Mouse (Mus musculus) testis, adult 2 months (tissue): ENCODE data around the gene Zfp456. TPM values are rescaled to one million over a fixed set of nuclear protein-coding genes. Genes with fewer than 3 reads are reported as not detected.
"Not testable (repeated sequence)": the region's sequence is repeated elsewhere in the genome, so short reads cannot be mapped to it uniquely, and the experiment has no call there.

Experiments
- H3K27ac ChIP-seq: fragments of 200-500 bp; 2 replicates; pipeline ENCODE4 v1.5.1; 2012; ENCODE audit warnings: low read depth, low read length; ENCODE audit not compliant: control insufficient read depth, insufficient read depth
- H3K27me3 ChIP-seq: fragments of 200-500 bp; 2 replicates; pipeline ENCODE4 v1.6.1; 2012; ENCODE audit warnings: mild to moderate bottlenecking, low read length, moderate library complexity; ENCODE audit not compliant: control insufficient read depth, insufficient read depth
- H3K36me3 ChIP-seq: fragments of 200-500 bp; 2 replicates; pipeline ENCODE4 v1.6.1; 2012; ENCODE audit warnings: mild to moderate bottlenecking, low read length; ENCODE audit not compliant: control insufficient read depth, insufficient read depth
- H3K4me1 ChIP-seq: fragments of 200-500 bp; 2 replicates; pipeline ENCODE4 v1.6.1; 2012; ENCODE audit warnings: low read length; ENCODE audit not compliant: control insufficient read depth, insufficient read depth
- H3K4me3 ChIP-seq: fragments of 200-500 bp; 2 replicates; pipeline ENCODE4 v1.5.1; 2012; ENCODE audit warnings: low read depth, mild to moderate bottlenecking, low read length, moderate library complexity, mixed read lengths; ENCODE audit not compliant: control insufficient read depth
- CTCF ChIP-seq: fragments of 200-500 bp; IDR thresholded peaks from 2 replicates; pipeline ENCODE4 v1.5.1; 2012; ENCODE audit warnings: low read depth, mild to moderate bottlenecking, inconsistent platforms, low read length, moderate library complexity; ENCODE audit not compliant: control insufficient read depth, insufficient read depth, insufficient replicate concordance
- POLR2A ChIP-seq: fragments of 200-500 bp; IDR thresholded peaks from 2 replicates; pipeline ENCODE4 v1.6.1; 2012; ENCODE audit warnings: low read depth, mild to moderate bottlenecking, inconsistent platforms, low read length, moderate library complexity; ENCODE audit not compliant: control insufficient read depth
- polyA plus RNA-seq: library from polyadenylated mRNA; depleted of rRNA; stranded (reverse); fragments of >200 nt; gene quantifications from 2 replicates; pipeline ENCODE4 v1.2.3, GENCODE M21; 2012; rRNA removed

The Zfp456 gene
- 0.06 and 0.09 TPM in 2 replicates for polyA plus RNA-seq

DNA sequence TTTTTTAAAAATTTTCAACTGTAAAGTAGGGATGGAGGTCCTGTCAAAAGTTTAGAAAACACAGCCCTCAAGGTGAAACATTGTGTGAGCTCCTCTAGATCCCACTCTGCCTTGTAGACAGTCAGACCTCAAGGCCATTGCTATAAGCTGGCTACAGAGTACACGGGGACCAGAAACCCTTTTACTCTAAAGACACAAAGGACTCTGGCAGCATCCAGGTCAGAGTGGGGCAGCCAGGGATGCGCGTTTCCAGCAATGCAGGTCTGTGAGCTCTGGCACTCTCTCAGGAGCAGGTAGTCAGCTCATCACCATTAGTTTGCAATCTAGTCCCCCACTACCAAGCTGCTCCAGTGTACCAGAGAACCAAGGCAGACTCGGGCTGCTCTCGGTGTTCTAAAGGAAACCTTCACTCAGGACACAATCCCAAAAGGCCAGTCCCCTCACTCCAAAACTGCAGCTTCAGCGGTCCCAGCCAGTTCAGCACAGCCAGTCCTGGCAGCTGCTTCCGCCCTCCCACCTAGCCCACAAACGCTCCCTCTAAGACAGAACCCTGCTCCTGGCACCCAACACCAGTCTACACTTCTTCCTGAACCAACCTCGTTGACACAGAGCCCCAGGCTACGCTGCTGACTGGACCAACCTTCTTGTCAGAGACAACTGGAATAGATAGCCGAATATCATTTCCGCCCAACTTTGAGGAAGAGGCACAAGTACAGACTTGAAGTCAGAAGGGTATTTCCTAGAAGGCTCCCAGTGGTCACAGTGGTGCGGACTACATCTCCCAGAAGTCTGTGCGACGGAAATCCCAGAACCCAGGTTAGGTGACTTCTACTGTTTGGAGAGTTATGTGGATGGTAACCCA is at the start of gene Zfp456, which contains the start of gene Gm28041:
Zfp456 (minus strand) TSS at position 761 of the 862 bp plus-strand sequence.
Gm28041 (minus strand) TSS at position 684 of the 862 bp plus-strand sequence.
- H3K27ac ChIP-seq, result not testable (repeated sequence)

DNA sequence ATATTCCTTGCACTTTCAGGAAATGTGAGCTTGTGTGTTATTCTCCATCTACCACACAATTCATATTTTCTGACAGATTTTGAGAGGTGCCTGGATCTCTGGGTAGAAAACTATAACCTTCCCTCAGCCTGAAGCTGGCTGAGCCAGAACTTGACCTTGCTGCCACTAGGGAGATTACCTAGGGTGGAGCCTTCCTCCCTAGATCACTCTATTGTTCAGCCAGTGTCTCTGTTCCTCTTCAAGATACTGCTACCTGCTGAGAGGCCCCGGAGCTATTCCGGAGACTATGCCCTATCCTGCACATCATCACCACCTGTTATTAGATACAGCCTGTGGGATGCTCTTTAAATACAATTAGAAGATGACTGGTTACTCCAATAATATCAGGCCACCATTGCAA is 46.9 kb upstream of the Zfp456 start:
- not testable (repeated sequence) for H3K27ac ChIP-seq, H3K36me3 ChIP-seq, H3K4me3 ChIP-seq, H3K4me1 ChIP-seq, H3K27me3 ChIP-seq

More for the DNA sequence above, at the start of gene Zfp456, which contains the start of gene Gm28041:
- not testable (repeated sequence) for H3K4me1 ChIP-seq, H3K27me3 ChIP-seq, H3K36me3 ChIP-seq
- peak within 1 kb of the TSS; percentile 85 for H3K4me3 ChIP-seq

DNA sequence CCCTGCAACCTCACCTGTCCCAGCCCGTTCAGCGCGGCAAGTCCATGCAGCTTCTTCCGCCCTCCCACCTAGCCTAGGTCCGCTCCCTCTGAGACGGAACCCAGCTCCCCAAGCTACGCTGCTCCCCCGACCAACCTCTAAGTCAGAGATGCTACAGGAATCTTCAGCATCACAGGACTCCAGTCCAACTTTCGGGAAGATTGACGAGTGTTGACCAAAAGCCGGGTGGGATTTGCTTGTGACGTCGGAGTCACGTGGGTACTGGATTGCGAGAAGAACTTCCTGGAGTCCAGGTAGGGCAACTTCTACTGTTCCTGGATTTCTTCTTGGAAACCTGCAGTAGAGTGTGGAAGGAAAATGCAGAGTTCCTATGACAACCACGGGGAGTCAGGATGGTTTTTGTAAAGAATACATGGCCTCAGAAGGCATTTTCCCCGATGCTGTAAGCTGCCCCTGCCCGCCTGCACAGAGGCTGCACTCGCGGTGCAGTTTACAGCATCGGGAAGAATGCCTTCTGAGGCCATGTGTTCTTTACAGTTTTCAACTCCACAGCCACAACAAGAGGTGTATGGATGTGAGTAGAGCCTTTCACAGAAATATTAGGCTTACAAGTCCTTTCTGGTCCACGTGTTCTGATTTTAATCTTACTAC is 45.7 kb upstream of the Zfp456 start, which contains the start of gene Zfp459:
Zfp459 (minus strand) TSS at position 212 of the 651 bp plus-strand sequence.
- Histone ChIP-seq H3K4me3 (peak within 1 kb of the TSS; percentile 86), H3K27ac (no peak within 1 kb of the TSS), H3K4me1 (peaks cover 2% of the 10 kb centered on the region), H3K27me3 (no peaks in the 10 kb centered on the region), H3K36me3 (no peaks in the 10 kb centered on the region)
- TF ChIP-seq POLR2A, result no peak
- TF ChIP-seq CTCF, result no peak

DNA sequence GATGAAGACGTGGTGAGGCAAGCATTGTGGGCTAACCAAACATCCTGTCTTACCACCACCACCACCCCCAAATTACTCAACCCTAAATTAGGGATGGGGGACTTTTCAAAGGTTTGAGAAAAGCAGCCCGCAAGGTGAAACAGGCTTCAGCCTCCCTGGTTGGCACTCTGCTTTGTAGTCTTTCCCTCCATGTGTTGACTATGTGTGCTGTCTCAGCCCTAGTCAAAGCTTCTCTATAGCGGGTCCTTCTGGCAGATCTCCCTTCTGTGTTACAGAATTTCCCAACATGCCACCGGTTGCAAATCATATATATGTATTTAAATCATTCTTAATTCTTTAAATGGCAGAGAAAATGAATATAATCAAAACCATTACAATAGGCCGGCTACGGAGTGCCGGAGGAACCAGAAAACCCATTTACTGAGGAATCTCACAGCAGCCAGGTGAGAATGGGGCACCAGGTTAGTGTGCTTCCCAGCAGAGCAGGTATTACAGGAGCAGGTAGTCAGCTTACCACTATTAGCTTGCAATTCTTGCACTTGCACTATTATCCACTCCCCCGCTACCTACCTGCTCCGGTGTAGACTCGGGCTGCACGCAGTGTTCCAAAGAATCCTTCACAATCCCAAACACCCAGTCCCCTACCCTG is 45.1 kb upstream of the Zfp456 start:
- peaks cover 2% of the 10 kb centered on the region for H3K4me1 ChIP-seq
- no peak overlapping the region for H3K27ac ChIP-seq
- no peaks in the 10 kb centered on the region for H3K36me3 ChIP-seq
- TF ChIP-seq POLR2A (no peak), CTCF (no peak)
- H3K4me3 ChIP-seq, result peak overlapping the region; percentile 86
- no peaks in the 10 kb centered on the region for H3K27me3 ChIP-seq

DNA sequence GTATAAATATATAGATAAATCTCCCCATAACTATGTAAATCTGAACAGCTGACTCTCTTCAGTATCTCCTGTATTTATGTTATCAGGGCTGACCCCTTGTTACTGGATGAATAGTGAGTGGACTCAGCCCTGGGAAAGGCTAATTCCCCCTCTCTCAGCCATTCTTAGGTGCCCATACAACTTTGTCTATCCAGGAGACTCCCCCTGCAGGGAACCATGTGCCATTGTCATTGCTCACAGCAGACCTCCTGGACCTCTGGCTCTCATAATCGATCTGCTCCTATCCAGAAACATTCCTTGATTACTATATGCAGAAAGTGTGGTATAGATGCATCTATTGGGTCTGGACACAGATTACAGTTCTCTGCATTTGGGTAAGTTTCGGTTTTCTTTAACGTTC is 41.2 kb upstream of the Zfp456 start:
- H3K27ac ChIP-seq, result no peak overlapping the region
- H3K4me3 ChIP-seq, result no peak overlapping the region
- peaks cover 2% of the 10 kb centered on the region for H3K4me1 ChIP-seq
- no peaks in the 10 kb centered on the region for H3K36me3 ChIP-seq
- no peaks in the 10 kb centered on the region for H3K27me3 ChIP-seq
- no peak for TF ChIP-seq CTCF
- no peak for TF ChIP-seq POLR2A

DNA sequence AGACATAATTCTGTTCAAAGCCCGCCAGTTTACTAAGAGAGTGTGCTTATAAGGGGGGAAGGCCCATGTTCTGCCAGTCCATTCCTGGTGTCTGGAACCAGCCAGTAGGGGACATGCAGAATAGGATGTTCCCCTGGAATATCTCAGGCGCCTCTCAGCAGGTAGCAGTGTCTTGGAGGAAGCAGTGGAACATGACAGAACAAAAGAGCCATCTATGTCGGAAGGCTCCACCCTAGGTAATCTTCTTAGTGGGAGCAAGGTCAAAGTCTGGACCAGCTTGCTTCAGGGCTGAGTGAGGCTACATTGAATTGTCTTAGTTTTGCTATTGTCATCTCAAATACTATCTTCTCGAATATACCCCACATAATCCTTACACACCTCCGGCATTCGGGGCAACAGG is 40.1 kb upstream of the Zfp456 start:
- H3K27ac ChIP-seq, result no peak overlapping the region
- no peaks in the 10 kb centered on the region; the same call in 1 of the 2 replicates for H3K4me1 ChIP-seq
- no peaks in the 10 kb centered on the region for H3K36me3 ChIP-seq
- H3K4me3 ChIP-seq, result no peak overlapping the region
- TF ChIP-seq POLR2A (no peak), CTCF (no peak)
- H3K27me3 ChIP-seq, result no peaks in the 10 kb centered on the region

DNA sequence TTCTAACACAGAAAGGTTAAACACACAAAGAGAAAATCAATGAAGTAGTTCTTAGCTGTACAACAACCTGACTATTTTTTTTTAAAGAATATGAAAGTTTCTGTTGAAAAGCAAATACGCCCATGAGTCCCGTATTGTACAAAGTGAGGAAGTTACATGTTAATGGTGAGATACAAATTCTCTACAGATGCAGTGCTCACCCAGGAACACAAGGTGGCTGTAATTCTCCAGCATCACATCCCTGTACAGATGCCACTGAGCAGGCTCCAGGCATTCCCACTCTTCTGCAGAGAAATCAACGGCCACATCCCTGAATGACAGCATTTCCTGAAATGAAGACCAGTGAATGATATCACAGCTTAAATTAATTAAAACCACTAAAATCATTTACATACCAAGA is 38.0 kb upstream of the Zfp456 start:
- not testable (repeated sequence) for H3K4me3 ChIP-seq, H3K27ac ChIP-seq, H3K27me3 ChIP-seq, H3K36me3 ChIP-seq, H3K4me1 ChIP-seq

DNA sequence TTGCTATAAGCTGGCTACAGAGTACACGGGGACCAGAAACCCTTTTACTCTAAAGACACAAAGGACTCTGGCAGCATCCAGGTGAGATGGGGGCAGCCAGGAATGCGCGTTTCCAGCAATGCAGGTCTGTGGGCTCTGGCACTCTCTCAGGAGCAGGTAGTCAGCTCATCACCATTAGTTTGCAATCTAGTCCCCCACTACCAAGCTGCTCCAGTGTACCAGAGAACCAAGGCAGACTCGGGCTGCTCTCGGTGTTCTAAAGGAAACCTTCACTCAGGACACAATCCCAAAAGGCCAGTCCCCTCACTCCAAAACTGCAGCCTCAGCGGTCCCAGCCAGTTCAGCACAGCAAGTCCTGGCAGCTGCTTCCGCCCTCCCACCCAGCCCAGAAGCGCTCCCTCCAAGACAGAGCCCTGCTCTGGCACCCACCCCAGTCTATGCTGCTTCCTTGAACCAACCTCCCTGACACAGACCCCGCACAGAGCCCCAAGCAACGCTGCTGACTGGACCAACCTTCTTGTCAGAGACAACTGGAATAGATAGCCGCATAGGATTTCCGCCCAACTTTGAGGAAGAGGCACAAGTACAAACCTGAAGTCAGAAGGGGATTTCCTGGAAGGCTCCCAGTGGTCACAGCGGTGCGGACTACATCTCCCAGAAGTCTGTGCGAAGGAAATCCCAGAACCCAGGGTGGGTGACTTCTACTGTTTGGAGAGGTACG is 23.7 kb upstream of the Zfp456 start, which contains the start of gene Zfp429:
Zfp429 (minus strand) TSS at position 637 of the 721 bp plus-strand sequence.
- peak within 1 kb of the TSS; percentile 65; the same call in 1 of the 2 replicates for H3K27ac ChIP-seq

DNA sequence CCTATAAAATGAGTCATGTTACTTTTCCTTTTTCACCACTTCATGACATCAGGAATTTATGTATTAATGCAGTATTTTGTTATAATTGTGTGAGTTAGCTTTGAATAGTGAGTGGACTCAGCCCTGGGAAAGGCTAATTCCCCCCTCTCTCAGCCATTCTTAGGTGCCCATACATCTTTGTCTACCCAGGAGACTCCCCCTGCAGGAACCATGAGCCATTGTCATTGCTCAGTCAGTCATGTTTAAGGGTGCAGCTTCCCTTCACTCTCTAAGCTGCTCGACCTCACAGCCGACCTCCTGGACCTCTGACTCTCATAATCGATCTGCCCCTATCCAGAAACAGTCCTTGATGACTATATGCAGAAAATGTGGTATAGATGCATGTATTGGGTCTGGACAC is 645 bp upstream of the Zfp456 start:
- H3K27ac ChIP-seq, H3K4me3 ChIP-seq, H3K4me1 ChIP-seq, H3K27me3 ChIP-seq, H3K36me3 ChIP-seq: not testable (repeated sequence)

More for the DNA sequence above, 23.7 kb upstream of the Zfp456 start, which contains the start of gene Zfp429:
- not testable (repeated sequence) for H3K27me3 ChIP-seq, H3K4me1 ChIP-seq, H3K36me3 ChIP-seq
- H3K4me3 ChIP-seq, result peak within 1 kb of the TSS; percentile 89
